Mouse (Mus musculus) midbrain, embryonic 12.5 days (tissue): ENCODE data around the gene Lima1. TPM values are rescaled to one million over a fixed set of nuclear protein-coding genes. Genes with fewer than 3 reads are reported as not detected.
"Not testable (repeated sequence)": the region's sequence is repeated elsewhere in the genome, so short reads cannot be mapped to it uniquely, and the experiment has no call there.

Source experiments
- ATAC-seq: fragments of 200-750 bp; cut with Nextera tagmentation; 2 replicates; pipeline ENCODE4 v1.8.0; 2017; ENCODE audit warnings: low read depth, moderate TSS enrichment, moderate library complexity; ENCODE audit not compliant: low FRiP score
- H3K27ac ChIP-seq: fragments of 300-500 bp; sonication (generic); replicated peaks from 2 replicates; pipeline ENCODE4 v1.5.1; 2016; ENCODE audit warnings: mild to moderate bottlenecking
- H3K27me3 ChIP-seq: fragments of 300-500 bp; sonication (generic); 2 replicates; pipeline ENCODE4 v1.6.1; 2016; ENCODE audit warnings: mild to moderate bottlenecking
- H3K36me3 ChIP-seq: fragments of 300-500 bp; sonication (generic); 2 replicates; pipeline ENCODE4 v1.6.1; 2016
- H3K4me1 ChIP-seq: fragments of 300-500 bp; sonication (generic); 2 replicates; pipeline ENCODE4 v1.6.1; 2016
- H3K4me2 ChIP-seq: fragments of 300-500 bp; sonication (generic); replicated peaks from 2 replicates; pipeline ENCODE4 v1.6.1; 2016; ENCODE audit warnings: mild to moderate bottlenecking, moderate library complexity
- H3K4me3 ChIP-seq: fragments of 300-500 bp; sonication (generic); 2 replicates; pipeline ENCODE4 v1.5.1; 2016; ENCODE audit warnings: mild to moderate bottlenecking
- H3K9ac ChIP-seq: fragments of 300-500 bp; sonication (generic); replicated peaks from 2 replicates; pipeline ENCODE4 v1.6.1; 2016; ENCODE audit warnings: mild to moderate bottlenecking, moderate library complexity
- H3K9me3 ChIP-seq: fragments of 300-500 bp; sonication (generic); 2 replicates; pipeline ENCODE4 v1.6.1; 2016; ENCODE audit warnings: mild to moderate bottlenecking
- WGBS: fragments of 180-500 bp; shearing (Covaris S2); methylation state at CpG from one replicate; pipeline ENCODE4 v1.1.7; 2016; 5-methylcytosine and 5-hydroxymethylcytosine counted together
- polyA plus RNA-seq: library from polyadenylated mRNA; unstranded; fragments of >200 nt; fragmentation: Nextera tagmentation; extraction: Ambion mirVana; gene quantifications from 2 replicates; pipeline ENCODE4 v1.2.1, GENCODE M21; 2016

The Lima1 gene
- polyA plus RNA-seq, 1 experiment from 2014 or later, result 27.5 TPM

DNA sequence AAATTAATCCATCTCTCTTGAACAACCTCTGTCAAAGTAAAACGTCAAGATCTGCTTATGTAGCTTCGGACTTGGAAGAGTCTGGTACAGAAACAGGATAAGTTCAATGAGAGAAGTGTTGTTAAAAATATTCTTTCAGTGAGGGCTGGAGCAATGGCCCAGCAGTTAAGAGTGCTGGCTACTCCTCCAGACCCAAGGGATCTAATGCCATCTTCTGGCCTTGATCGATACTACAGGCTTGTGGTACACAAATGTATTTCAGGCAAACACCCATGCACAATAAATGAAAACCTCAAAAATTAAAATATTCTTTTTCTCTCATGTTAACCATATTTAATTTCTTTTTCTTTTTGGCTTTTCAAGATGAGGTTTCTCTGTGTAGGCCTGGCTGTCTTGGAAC is 79.2 kb downstream of the Lima1 start:
- Histone ChIP-seq H3K27ac (no peak overlapping the region), H3K9ac (no peak overlapping the region), H3K36me3 (no peaks in the 10 kb centered on the region), H3K27me3 (no peaks in the 10 kb centered on the region), H3K4me2 (no peak overlapping the region), H3K4me1 (no peaks in the 10 kb centered on the region; the same call in 1 of the 2 replicates), H3K4me3 (no peak overlapping the region), H3K9me3 (no peaks in the 10 kb centered on the region)
- 85% methylated on average over 3 of the region's 3 CpGs for WGBS
- ATAC-seq, result no peak

DNA sequence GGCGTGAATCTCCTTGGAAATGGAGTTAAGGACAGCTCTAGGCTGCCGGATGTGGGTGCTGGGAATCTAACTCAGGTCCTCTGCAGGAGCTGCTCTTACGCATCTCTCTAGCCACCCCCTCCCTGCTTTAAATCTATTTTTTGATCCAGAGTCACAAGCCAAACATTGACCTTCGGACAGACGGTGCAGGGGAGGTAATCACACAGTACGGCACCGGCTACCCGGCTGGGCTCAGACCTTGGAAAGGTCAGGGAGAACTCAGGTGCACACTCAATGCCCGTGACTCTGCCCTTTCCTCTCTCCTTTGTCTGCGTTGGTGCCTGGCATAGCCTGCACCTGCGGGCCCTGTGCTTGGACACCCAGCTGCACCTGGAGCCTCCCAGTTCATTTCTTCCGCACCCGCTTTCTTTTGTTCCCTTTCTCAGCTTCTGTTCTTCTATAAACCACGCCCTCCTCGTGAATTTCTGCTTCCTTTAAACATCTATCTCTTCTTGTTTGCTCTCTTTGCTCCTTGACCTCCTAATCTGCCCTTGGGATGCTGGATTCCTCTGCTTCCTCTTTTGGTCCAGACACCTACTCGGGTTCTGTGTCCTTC is 82.9 kb downstream of the Lima1 start:
- no peak overlapping the region for H3K27ac ChIP-seq
- H3K36me3 ChIP-seq, result no peaks in the 10 kb centered on the region
- peaks cover 3% of the 10 kb centered on the region; the same call in 1 of the 2 replicates for H3K4me1 ChIP-seq
- H3K9me3 ChIP-seq, result no peaks in the 10 kb centered on the region
- H3K9ac ChIP-seq, result no peak overlapping the region
- H3K27me3 ChIP-seq, result no peaks in the 10 kb centered on the region
- H3K4me2 ChIP-seq, result no peak overlapping the region
- H3K4me3 ChIP-seq, result no peak overlapping the region
- WGBS, result 92% methylated on average over 16 of the region's 16 CpGs
- ATAC-seq, result no peak

- Histone ChIP-seq H3K27ac (no peak overlapping the region), H3K4me1 (peaks cover 3% of the 10 kb centered on the region; the same call in 1 of the 2 replicates), H3K4me3 (no peak overlapping the region), H3K27me3 (no peaks in the 10 kb centered on the region), H3K4me2 (no peak overlapping the region), H3K9ac (no peak overlapping the region), H3K9me3 (no peaks in the 10 kb centered on the region), H3K36me3 (no peaks in the 10 kb centered on the region)
- ATAC-seq, result no peak
- 85% methylated on average over 3 of the region's 3 CpGs for WGBS
These were observed 84.3 kb downstream of the Lima1 start for GRCm38 (mm10) chr15:99791003-99791402.

GRCm38 (mm10) chr15:99790464-99790863 is 84.8 kb downstream of the Lima1 start:
- Histone ChIP-seq H3K9ac (no peak overlapping the region), H3K4me2 (no peak overlapping the region), H3K36me3 (no peaks in the 10 kb centered on the region), H3K27me3 (no peaks in the 10 kb centered on the region), H3K4me3 (no peak overlapping the region), H3K4me1 (peaks cover 3% of the 10 kb centered on the region; the same call in 1 of the 2 replicates), H3K27ac (no peak overlapping the region), H3K9me3 (no peaks in the 10 kb centered on the region)
- 90% methylated on average over 6 of the region's 6 CpGs for WGBS
- no peak for ATAC-seq

- no peaks in the 10 kb centered on the region for H3K27me3 ChIP-seq
- no peak overlapping the region for H3K9ac ChIP-seq
- no peak overlapping the region for H3K27ac ChIP-seq
These were observed 87.6 kb downstream of the Lima1 start for GRCm38 (mm10) chr15:99787625-99788120.

GRCm38 (mm10) chr15:99778677-99779335 is 96.5 kb downstream of the Lima1 start:
- Histone ChIP-seq H3K36me3 (peaks cover 4% of the 10 kb centered on the region; the same call in 1 of the 2 replicates), H3K4me3 (no peak overlapping the region), H3K9me3 (no peaks in the 10 kb centered on the region), H3K4me1 (no peaks in the 10 kb centered on the region), H3K27me3 (0 out of 2 replicates have a peak, but pooled peaks cover 3% of the 10 kb centered on the region), H3K4me2 (no peak overlapping the region), H3K27ac (no peak overlapping the region), H3K9ac (no peak overlapping the region)
- no peak for ATAC-seq
- WGBS, result 95% methylated on average over 16 of the region's 16 CpGs

More at GRCm38 (mm10) chr15:99787625-99788120, 87.6 kb downstream of the Lima1 start:
- Histone ChIP-seq H3K36me3 (no peaks in the 10 kb centered on the region), H3K4me1 (peaks cover 3% of the 10 kb centered on the region; the same call in 1 of the 2 replicates), H3K9me3 (no peaks in the 10 kb centered on the region), H3K4me2 (no peak overlapping the region), H3K4me3 (no peak overlapping the region)
- ATAC-seq, result no peak
- WGBS, result 87% methylated on average over 9 of the region's 9 CpGs

DNA sequence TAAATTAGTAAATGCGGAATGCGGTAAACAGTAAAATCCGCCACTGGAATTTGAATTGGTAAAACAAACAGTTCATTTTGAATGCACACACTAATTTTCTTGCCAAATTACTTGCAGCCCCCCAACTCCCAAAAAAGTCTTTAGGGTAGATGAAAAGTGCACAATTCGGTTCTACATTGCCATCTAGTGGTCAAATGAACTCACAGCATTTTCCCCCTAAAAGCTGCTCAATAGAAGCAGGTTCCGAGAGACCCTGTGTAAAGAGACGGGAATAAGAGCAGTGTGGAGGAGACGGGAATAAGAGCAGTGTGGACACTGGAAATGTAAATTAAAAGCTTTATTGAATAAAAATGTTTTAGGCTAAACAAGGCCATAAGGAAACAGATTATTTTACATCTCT is 97.1 kb downstream of the Lima1 start:
- ATAC-seq, result no peak
- Histone ChIP-seq H3K4me1 (no peaks in the 10 kb centered on the region), H3K27me3 (0 out of 2 replicates have a peak, but pooled peaks cover 3% of the 10 kb centered on the region), H3K4me2 (no peak overlapping the region), H3K4me3 (no peak overlapping the region), H3K27ac (no peak overlapping the region), H3K9ac (no peak overlapping the region), H3K36me3 (peaks cover 4% of the 10 kb centered on the region; the same call in 1 of the 2 replicates), H3K9me3 (no peaks in the 10 kb centered on the region)
- 23% methylated on average over 7 of the region's 7 CpGs for WGBS

GRCm38 (mm10) chr15:99772925-99773324 is 102.3 kb downstream of the Lima1 start:
- 22% methylated on average over 3 of the region's 3 CpGs for WGBS
- Histone ChIP-seq H3K9me3 (no peaks in the 10 kb centered on the region), H3K4me3 (peak overlapping the region; percentile 82), H3K27me3 (no peaks in the 10 kb centered on the region), H3K27ac (peak overlapping the region; percentile 92; the same call in 1 of the 2 replicates), H3K4me2 (peak overlapping the region; percentile 74), H3K4me1 (peaks cover 15% of the 10 kb centered on the region), H3K9ac (no peak overlapping the region), H3K36me3 (no peaks in the 10 kb centered on the region)
- no peak for ATAC-seq

DNA sequence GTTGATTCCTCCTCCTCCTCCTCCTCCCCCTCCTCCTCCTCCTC is 102.6 kb downstream of the Lima1 start, which contains the start of gene Cers5:
Gene Cers5, minus strand, starts transcription at position 5 of the 44 bp plus-strand sequence.
- Histone ChIP-seq H3K4me2 (peak within 1 kb of the TSS; percentile 74), H3K9ac (peak within 1 kb of the TSS; percentile 92), H3K27ac (peak within 1 kb of the TSS; percentile 92), H3K4me1 (peaks cover 15% of the 10 kb centered on the region), H3K4me3 (peak within 1 kb of the TSS; percentile 82)
- not testable (repeated sequence) for H3K9me3 ChIP-seq, ATAC-seq, H3K36me3 ChIP-seq, H3K27me3 ChIP-seq

DNA sequence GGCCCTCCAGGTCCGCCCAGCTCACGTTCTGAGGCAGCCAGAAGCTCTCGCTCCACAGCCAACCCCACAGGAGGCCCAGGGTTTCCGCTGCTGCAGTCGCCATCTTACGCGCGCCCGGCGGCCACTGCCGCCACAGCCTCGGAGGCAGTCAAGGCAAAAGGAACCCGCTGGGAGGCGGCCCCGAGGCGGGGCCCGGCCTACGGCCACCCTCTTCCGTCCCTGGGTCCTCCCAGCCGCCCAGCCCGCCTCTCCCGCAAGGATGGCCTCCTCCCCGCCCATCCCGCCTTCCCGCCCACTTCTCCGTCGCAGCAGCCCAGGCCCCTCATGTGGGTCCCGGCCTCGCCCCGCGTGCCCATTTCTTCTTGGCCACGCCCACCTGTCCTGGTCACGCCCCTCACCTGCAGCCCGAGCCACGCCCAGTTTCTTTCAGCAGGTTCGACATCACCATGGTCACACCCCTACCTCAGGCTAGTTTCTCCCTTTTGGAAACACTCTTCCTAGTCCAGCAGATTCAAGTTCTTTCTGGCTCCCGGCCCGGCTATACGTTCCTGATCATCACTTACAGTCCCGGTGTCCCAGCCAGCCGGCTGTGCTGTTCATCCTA is 102.9 kb downstream of the Lima1 start:
- no peaks in the 10 kb centered on the region for H3K9me3 ChIP-seq
- peak overlapping the region; percentile 74 for H3K4me2 ChIP-seq
- peaks cover 15% of the 10 kb centered on the region for H3K4me1 ChIP-seq
- ATAC-seq, result peak; percentile 95
- peak overlapping the region; percentile 92 for H3K27ac ChIP-seq
- peak overlapping the region; percentile 82 for H3K4me3 ChIP-seq
- no peaks in the 10 kb centered on the region for H3K27me3 ChIP-seq
- H3K36me3 ChIP-seq, result no peaks in the 10 kb centered on the region
- under 1% methylated on average over 39 of the region's 41 CpGs for WGBS
- H3K9ac ChIP-seq, result peak overlapping the region; percentile 92

GRCm38 (mm10) chr15:99771601-99772276 is 103.5 kb downstream of the Lima1 start:
- peak; percentile 84 for ATAC-seq
- under 1% methylated on average over 59 of the region's 59 CpGs for WGBS

DNA sequence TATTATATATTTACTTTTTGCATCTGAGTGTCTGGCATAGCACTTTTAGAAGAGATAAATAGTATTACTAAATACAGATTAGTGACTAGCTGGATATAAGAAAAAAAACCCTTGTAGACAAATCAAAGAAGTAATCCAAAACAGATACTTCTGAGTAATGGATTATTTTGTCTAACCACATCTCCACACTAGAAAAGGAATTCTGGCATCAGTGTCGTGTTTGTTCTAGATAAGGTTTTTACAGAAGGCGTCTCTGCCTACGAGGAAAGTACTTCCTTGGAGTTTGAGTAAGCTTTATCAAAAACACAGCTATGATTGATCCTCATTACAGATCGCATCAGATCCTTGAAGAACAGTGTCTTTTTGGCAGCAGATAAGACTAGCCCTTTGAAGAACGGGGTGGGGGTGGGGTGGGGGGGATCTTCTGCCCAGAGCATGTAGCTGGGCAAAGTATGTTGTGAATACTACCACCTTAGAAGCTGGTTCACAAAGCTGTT is 104.2 kb downstream of the Lima1 start:
- Histone ChIP-seq H3K27ac (0 out of 2 replicates have a peak overlapping the region, but pooled peaks have one; percentile 92), H3K36me3 (no peaks in the 10 kb centered on the region), H3K27me3 (no peaks in the 10 kb centered on the region), H3K4me1 (peaks cover 15% of the 10 kb centered on the region), H3K4me3 (peak overlapping the region; percentile 82), H3K4me2 (peak overlapping the region; percentile 74), H3K9me3 (no peaks in the 10 kb centered on the region), H3K9ac (peak overlapping the region; percentile 92)
- ATAC-seq, result no peak
- WGBS, result 28% methylated on average over 5 of the region's 5 CpGs

More at GRCm38 (mm10) chr15:99771601-99772276, 103.5 kb downstream of the Lima1 start:
- Histone ChIP-seq H3K9ac (peak overlapping the region; percentile 92), H3K36me3 (no peaks in the 10 kb centered on the region), H3K4me1 (peaks cover 15% of the 10 kb centered on the region), H3K4me3 (peak overlapping the region; percentile 82), H3K4me2 (peak overlapping the region; percentile 74), H3K9me3 (no peaks in the 10 kb centered on the region), H3K27me3 (no peaks in the 10 kb centered on the region), H3K27ac (peak overlapping the region; percentile 92)
